Mouse (Mus musculus) thymus, adult 2 months (tissue): ENCODE results near the gene Rras.

Experiments used
- CTCF ChIP-seq: fragments of 200-500 bp; IDR thresholded peaks from 2 replicates; pipeline ENCODE4 v1.5.1; 2012; ENCODE audit warnings: mild to moderate bottlenecking, control low read depth, low read length, moderate library complexity, borderline replicate concordance; ENCODE audit not compliant: control insufficient read depth, poor library complexity, insufficient read depth; ENCODE audit errors: extremely low read depth
- POLR2A ChIP-seq: fragments of 200-500 bp; IDR thresholded peaks from 2 replicates; pipeline ENCODE4 v1.6.1; 2012; ENCODE audit warnings: mild to moderate bottlenecking, low read length, control low read depth, moderate library complexity; ENCODE audit not compliant: control insufficient read depth, poor library complexity, insufficient read depth; ENCODE audit errors: extremely low read depth

DNA sequence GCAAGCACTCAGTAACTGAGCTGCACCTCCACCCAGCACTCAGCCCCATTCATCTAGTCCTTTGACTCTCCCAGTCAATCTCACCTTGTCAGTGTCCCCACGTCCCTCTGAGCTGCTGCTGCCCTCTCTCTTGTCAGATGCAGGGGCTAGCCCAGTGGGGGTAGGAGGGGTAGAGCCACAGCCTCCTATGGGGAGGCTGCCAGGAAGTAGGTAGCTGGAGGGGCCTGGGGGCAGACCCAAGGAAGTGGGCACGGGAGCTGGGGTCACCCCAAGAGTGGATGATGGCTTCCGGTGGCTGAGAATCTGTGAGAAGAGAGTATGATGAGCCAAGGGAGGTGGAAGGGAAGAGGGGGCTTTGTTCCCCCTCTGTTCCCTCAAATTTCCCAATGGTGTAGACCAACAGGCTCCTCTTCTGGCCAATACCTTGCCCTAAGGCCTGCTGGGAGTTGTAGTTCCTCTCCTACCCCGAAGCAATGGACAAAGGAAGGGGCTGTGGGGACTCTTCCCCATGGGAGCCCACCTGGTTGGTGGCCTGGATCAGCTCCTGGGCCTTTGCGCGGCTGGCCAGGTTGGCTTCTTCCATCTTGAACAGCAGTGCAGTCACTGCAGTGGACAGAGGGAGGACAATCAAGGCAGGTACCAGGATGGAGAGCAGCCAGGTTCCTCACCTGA is 12.3 kb upstream of the Rras start:
- TF ChIP-seq CTCF, result no peak
- TF ChIP-seq POLR2A, result no peak
